Comparison of ENCODE assay signal across 19 mouse cellular contexts in genomic region chr1:76247126-76247525, GRCm38 (mm10).
DNase-seq lines count a peak whose midpoint lies in the region; ATAC-seq lines count a peak whose summit lies in the region.
"Had no signal": no experiment of that assay in that cellular context is flagged by ENCODE, and none has a peak within 500 bp of the region (broad histone marks: within the 10 kb centered on the region; RNA-seq: fewer than 3 reads in every experiment).

No protein-coding gene starts in this region.

- WGBS in embryonic facial prominence, embryonic 11.5 days: 34% methylated on average over 8 of the region's 8 CpGs

- no peak overlapping the region for H3K4me2 ChIP-seq in embryonic facial prominence, embryonic 11.5 days (ENCODE audit: low read depth, low read length)
- H3K4me2 ChIP-seq: embryonic facial prominence, embryonic 12.5 days; hindbrain, embryonic 13.5 days; intestine, embryonic 15.5 days had no signal

- DNase-seq in heart, adult 11 months: peak; percentile 61
- no peak for DNase-seq in heart, postnatal 10 days
- DNase-seq in embryo, embryonic 10.5 days (ENCODE audit: low spot score): peak; percentile 44
- peak; percentile 56 for DNase-seq in embryonic facial prominence, embryonic 11.5 days (ENCODE audit: low spot score)
- DNase-seq in mesoderm, embryonic 11.5 days (ENCODE audit: low read depth, low spot score): peak; percentile 40
- DNase-seq in cerebellum, postnatal 4 days (ENCODE audit: low spot score in 2 of 2): no peak
- DNase-seq in frontal cortex, postnatal 36 days (ENCODE audit: low spot score in 2 of 2): no peak
- DNase-seq: adrenal gland, postnatal 10 days; cerebellum, adult 11-12 months; cerebellum, adult 9-10 months; cerebellum, postnatal 25 days; gastrocnemius, postnatal 36 days had no signal

- H3K27ac ChIP-seq in embryonic facial prominence, embryonic 11.5 days (replicated peaks; ENCODE audit: low read depth, low read length): no peak overlapping the region
- H3K27ac ChIP-seq: forebrain, embryonic 13.5 days; hindbrain, postnatal 0 days; intestine, embryonic 15.5 days had no signal

- no peaks in the 10 kb centered on the region for H3K4me1 ChIP-seq in embryonic facial prominence, embryonic 11.5 days (ENCODE audit: control insufficient read depth, insufficient read depth, low read length)
- H3K4me1 ChIP-seq: intestine, embryonic 15.5 days had no signal

- H3K4me3 ChIP-seq in embryonic facial prominence, embryonic 11.5 days (ENCODE audit: low read depth, low read length): no peak overlapping the region
- H3K4me3 ChIP-seq: embryonic facial prominence, embryonic 12.5 days; forebrain, embryonic 13.5 days; heart, embryonic 10.5 days; hindbrain, embryonic 13.5 days; intestine, embryonic 15.5 days had no signal

- intact Hi-C loops in heart, postnatal 10 days (cut with DNase I): no loop called here

- no peaks in the 10 kb centered on the region for H3K27me3 ChIP-seq in embryonic facial prominence, embryonic 11.5 days (ENCODE audit: control insufficient read depth, insufficient read depth, low read length)
- H3K27me3 ChIP-seq: embryonic facial prominence, embryonic 12.5 days; forebrain, embryonic 13.5 days; hindbrain, embryonic 13.5 days; intestine, embryonic 15.5 days had no signal

- no peaks in the 10 kb centered on the region for H3K36me3 ChIP-seq in embryonic facial prominence, embryonic 11.5 days (replicated peaks; ENCODE audit: control insufficient read depth, insufficient read depth, low read depth, low read length)
- H3K36me3 ChIP-seq: embryonic facial prominence, embryonic 12.5 days; heart, embryonic 10.5 days; hindbrain, embryonic 13.5 days; intestine, embryonic 15.5 days had no signal

- no peak overlapping the region for H3K9ac ChIP-seq in embryonic facial prominence, embryonic 11.5 days (replicated peaks; ENCODE audit: low read length)
- H3K9ac ChIP-seq: embryonic facial prominence, embryonic 12.5 days; forebrain, postnatal 0 days; hindbrain, embryonic 13.5 days; intestine, embryonic 15.5 days had no signal

- H3K9me3 ChIP-seq in embryonic facial prominence, embryonic 11.5 days (replicated peaks; ENCODE audit: control insufficient read depth, low read length): no peaks in the 10 kb centered on the region
- H3K9me3 ChIP-seq: embryonic facial prominence, embryonic 12.5 days; forebrain, embryonic 13.5 days; heart, embryonic 10.5 days; hindbrain, embryonic 13.5 days; intestine, embryonic 15.5 days had no signal

- no peak for ATAC-seq in embryonic facial prominence, embryonic 11.5 days (replicated peaks; ENCODE audit: insufficient number of reproducible peaks, low FRiP score, low TSS enrichment, low read depth)
- ATAC-seq: intestine, embryonic 15.5 days had no signal

Comparison
In these comparisons a context has a peak if more than half of its experiments do, and no peak if none do; other contexts are left out.
1. DNase-seq: peak in heart, adult 11 months (single experiment), embryo, embryonic 10.5 days (single experiment), embryonic facial prominence, embryonic 11.5 days (single experiment) and mesoderm, embryonic 11.5 days (single experiment); none in heart, postnatal 10 days (0 of 2), cerebellum, postnatal 4 days (0 of 2) and frontal cortex, postnatal 36 days (0 of 2).